Mouse (Mus musculus): ENCODE results near the gene Cttnbp2nl. TPM values are rescaled to one million over a fixed set of nuclear protein-coding genes. Genes with fewer than 3 reads are reported as not detected.

Gene Cttnbp2nl
- polyA plus RNA-seq, 1 experiment from 2014 or later: 25.8 TPM

DNA sequence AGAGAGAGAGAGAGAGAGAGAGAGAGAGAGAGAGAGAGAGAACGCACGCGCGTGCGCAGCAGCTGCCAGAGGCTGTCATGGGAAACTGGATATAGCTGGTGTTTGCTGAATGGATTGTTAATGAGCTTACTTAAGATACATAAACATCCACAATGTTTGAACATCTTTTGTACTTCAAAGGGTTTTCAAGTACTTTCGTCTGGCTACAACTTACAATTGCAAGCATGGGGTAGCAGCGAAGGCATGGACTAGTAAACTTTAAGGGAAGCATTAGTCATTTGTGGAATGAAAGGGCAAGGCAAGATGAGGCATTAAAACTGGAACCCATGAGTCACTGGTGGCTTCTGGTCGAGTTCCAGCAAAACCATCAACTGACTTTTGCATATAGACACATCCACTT is 52.4 kb downstream of the Cttnbp2nl start:
- ATAC-seq (ENCODE audit: insufficient read depth, low FRiP score): peak; percentile 54; the same call in 1 of the 2 replicates
- Histone ChIP-seq H3K9ac (ENCODE audit: low read length) (no peak overlapping the region), H3K27ac (ENCODE audit: low read length) (no peak overlapping the region), H3K27me3 (ENCODE audit: control insufficient read depth, insufficient read depth, low read length) (no peaks in the 10 kb centered on the region), H3K4me2 (ENCODE audit: low read depth, low read length) (no peak overlapping the region), H3K36me3 (ENCODE audit: control insufficient read depth, insufficient read depth, low read length) (peaks cover 15% of the 10 kb centered on the region), H3K9me3 (replicated peaks; ENCODE audit: control insufficient read depth, low read length) (no peaks in the 10 kb centered on the region), H3K4me3 (replicated peaks; ENCODE audit: low read length) (no peak overlapping the region), H3K4me1 (ENCODE audit: control insufficient read depth, insufficient read depth, low read length) (peaks cover 8% of the 10 kb centered on the region)
- WGBS: 39% methylated on average over 8 of the region's 8 CpGs

DNA sequence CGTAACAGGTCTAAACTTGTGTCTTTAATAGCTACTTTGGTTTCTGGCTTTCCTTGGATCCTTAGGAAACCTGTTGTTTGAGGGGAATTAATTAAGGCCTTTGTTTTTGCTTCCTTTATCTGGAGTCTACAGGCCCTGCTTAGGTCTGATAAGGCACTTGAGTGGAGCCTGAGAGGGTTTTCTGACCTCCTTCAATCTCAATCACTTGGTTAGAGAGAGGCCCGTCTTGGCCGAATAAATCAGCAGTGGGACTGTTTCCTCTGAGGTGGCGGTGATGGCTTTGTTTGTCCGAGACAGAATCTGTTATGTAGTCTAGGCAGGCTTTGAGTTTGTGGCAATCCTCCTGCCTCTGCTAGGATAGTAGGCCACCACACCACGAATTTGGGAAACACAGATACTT is 55.4 kb downstream of the Cttnbp2nl start:
- H3K9ac ChIP-seq (ENCODE audit: low read length): no peak overlapping the region
- no peaks in the 10 kb centered on the region for H3K36me3 ChIP-seq (ENCODE audit: control insufficient read depth, insufficient read depth, low read length)
- H3K9me3 ChIP-seq (replicated peaks; ENCODE audit: control insufficient read depth, low read length): no peaks in the 10 kb centered on the region
- no peak overlapping the region for H3K4me2 ChIP-seq (ENCODE audit: low read depth, low read length)
- H3K27ac ChIP-seq (ENCODE audit: low read length): no peak overlapping the region
- no peak overlapping the region for H3K4me3 ChIP-seq (replicated peaks; ENCODE audit: low read length)
- 40% methylated on average over 6 of the region's 6 CpGs for WGBS
- no peak for ATAC-seq (ENCODE audit: insufficient read depth, low FRiP score)
- no peaks in the 10 kb centered on the region for H3K27me3 ChIP-seq (ENCODE audit: control insufficient read depth, insufficient read depth, low read length)
- peaks cover 25% of the 10 kb centered on the region for H3K4me1 ChIP-seq (ENCODE audit: control insufficient read depth, insufficient read depth, low read length)

DNA sequence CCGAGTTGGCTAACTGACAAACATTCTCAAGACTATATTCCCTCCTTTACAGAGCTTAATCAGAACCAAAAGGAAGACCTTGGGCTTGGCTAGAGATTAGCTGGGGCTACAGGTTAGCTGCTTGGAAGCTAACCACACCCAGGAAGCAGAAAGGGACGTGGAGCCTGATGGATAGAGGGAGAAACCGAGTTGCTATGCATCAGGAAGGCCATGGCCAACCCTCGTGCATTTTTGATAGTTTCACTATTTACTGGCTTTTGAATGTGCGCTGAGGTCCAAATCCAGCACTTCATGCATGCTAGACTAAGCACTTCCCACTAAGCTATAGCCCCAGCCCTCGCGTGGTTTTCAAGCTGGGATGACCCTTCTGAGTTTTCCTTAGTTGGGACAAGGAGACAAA is 57.2 kb downstream of the Cttnbp2nl start:
- H3K4me2 ChIP-seq (ENCODE audit: low read depth, low read length): no peak overlapping the region
- no peak overlapping the region for H3K27ac ChIP-seq (ENCODE audit: low read length)
- H3K36me3 ChIP-seq (ENCODE audit: control insufficient read depth, insufficient read depth, low read length): no peaks in the 10 kb centered on the region
- WGBS: 83% methylated on average over 7 of the region's 7 CpGs
- H3K4me3 ChIP-seq (replicated peaks; ENCODE audit: low read length): no peak overlapping the region
- H3K9ac ChIP-seq (ENCODE audit: low read length): no peak overlapping the region
- H3K4me1 ChIP-seq (ENCODE audit: control insufficient read depth, insufficient read depth, low read length): peaks cover 20% of the 10 kb centered on the region
- no peaks in the 10 kb centered on the region for H3K9me3 ChIP-seq (replicated peaks; ENCODE audit: control insufficient read depth, low read length)
- no peaks in the 10 kb centered on the region for H3K27me3 ChIP-seq (ENCODE audit: control insufficient read depth, insufficient read depth, low read length)
- no peak for ATAC-seq (ENCODE audit: insufficient read depth, low FRiP score)

DNA sequence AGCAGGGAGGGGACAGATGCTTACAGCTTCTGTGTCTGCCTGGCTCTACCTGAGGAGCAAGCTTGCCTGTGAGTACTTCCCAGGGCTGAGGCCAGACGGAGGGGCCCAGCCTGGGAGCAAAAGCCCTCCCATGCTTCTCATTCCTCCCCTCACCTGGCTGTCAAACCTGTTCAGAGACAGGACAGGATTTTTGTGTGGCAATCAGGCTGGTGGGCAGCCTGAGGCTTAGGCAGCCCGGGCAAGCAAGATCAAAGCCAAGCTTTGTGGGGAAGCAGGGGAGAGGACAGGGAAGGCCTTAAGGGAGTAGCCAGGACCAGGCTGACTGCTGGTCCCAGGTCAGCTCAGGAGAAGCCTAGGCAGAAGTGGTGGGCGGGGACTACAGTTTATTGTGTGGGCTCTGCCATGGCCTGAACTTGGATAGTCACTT is 58.5 kb downstream of the Cttnbp2nl start:
- Histone ChIP-seq H3K9ac (ENCODE audit: low read length) (peak overlapping the region; percentile 58), H3K4me3 (replicated peaks; ENCODE audit: low read length) (no peak overlapping the region), H3K4me1 (ENCODE audit: control insufficient read depth, insufficient read depth, low read length) (peaks cover 19% of the 10 kb centered on the region), H3K9me3 (replicated peaks; ENCODE audit: control insufficient read depth, low read length) (no peaks in the 10 kb centered on the region), H3K36me3 (ENCODE audit: control insufficient read depth, insufficient read depth, low read length) (no peaks in the 10 kb centered on the region), H3K27ac (ENCODE audit: low read length) (peak overlapping the region; percentile 87), H3K27me3 (ENCODE audit: control insufficient read depth, insufficient read depth, low read length) (no peaks in the 10 kb centered on the region), H3K4me2 (ENCODE audit: low read depth, low read length) (no peak overlapping the region; the same call in 1 of the 2 replicates)
- WGBS: 36% methylated on average over 3 of the region's 3 CpGs
- peak; percentile 20 for ATAC-seq (ENCODE audit: insufficient read depth, low FRiP score)

DNA sequence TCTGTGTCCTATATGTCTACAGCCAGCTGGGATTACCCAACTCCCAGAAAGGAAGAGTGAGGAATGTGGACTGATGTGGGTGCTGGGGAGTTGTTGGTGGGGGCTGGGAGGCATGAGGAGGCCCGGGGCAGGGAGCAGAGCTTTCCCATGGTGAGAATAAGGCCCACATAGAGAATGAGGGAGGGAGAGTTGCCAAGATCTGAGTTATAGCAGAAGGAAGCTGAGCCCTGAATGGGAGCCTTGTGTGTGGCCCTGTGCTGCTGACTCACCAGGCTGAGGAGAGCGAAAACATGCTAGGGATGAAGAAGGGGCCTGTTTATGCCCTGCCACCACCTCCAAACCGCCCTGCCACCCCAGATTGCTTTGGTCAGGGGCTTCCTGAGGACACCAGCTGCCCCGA is 59.1 kb downstream of the Cttnbp2nl start:
- no peaks in the 10 kb centered on the region for H3K36me3 ChIP-seq (ENCODE audit: control insufficient read depth, insufficient read depth, low read length)
- H3K9me3 ChIP-seq (replicated peaks; ENCODE audit: control insufficient read depth, low read length): no peaks in the 10 kb centered on the region
- H3K4me1 ChIP-seq (ENCODE audit: control insufficient read depth, insufficient read depth, low read length): peaks cover 19% of the 10 kb centered on the region
- WGBS: 30% methylated on average over 4 of the region's 4 CpGs
- peak overlapping the region; percentile 58 for H3K9ac ChIP-seq (ENCODE audit: low read length)
- H3K27ac ChIP-seq (ENCODE audit: low read length): peak overlapping the region; percentile 87
- ATAC-seq (ENCODE audit: insufficient read depth, low FRiP score): peak; percentile 84; the same call in 1 of the 2 replicates
- H3K4me2 ChIP-seq (ENCODE audit: low read depth, low read length): peak overlapping the region; percentile 34; the same call in 1 of the 2 replicates
- H3K27me3 ChIP-seq (ENCODE audit: control insufficient read depth, insufficient read depth, low read length): no peaks in the 10 kb centered on the region
- no peak overlapping the region for H3K4me3 ChIP-seq (replicated peaks; ENCODE audit: low read length)

DNA sequence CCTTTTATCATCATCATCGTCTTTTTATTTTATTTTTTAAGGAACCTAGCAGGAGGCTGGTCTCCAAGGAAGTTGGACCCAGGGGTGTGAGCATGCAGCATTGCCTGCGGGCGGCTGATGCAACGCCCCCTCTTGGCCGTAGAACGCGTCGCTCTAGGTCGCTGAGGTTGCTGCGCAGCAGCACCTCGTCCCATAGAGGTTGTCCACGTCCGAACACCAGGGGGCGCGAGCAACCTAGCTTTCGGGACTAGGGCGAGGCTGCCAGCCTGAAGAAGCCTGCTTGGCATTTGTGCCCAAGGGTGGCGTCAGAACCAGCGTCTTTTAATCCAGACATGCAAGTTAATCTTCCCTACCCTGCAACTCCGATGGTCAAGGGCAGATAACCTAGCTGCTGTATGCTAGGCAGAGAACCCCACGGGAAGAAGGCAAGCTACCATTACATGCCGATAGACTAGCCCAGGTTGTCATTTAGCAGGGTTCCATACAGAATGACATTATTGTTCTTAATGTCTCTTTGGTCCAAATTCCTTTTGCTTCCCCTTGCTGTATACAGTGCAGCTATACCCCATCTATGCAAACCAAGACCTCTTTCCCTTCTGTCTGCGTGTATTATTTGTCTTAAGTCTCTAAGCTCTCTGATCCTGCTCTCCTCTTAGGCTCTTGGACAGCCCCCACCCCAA is 60.1 kb downstream of the Cttnbp2nl start:
- Histone ChIP-seq H3K36me3 (ENCODE audit: control insufficient read depth, insufficient read depth, low read length) (no peaks in the 10 kb centered on the region), H3K4me3 (replicated peaks; ENCODE audit: low read length) (no peak overlapping the region; the same call in 1 of the 2 replicates), H3K27me3 (ENCODE audit: control insufficient read depth, insufficient read depth, low read length) (no peaks in the 10 kb centered on the region), H3K27ac (ENCODE audit: low read length) (peak overlapping the region; percentile 14; the same call in 1 of the 2 replicates), H3K9ac (ENCODE audit: low read length) (no peak overlapping the region; the same call in 1 of the 2 replicates), H3K4me2 (ENCODE audit: low read depth, low read length) (peak overlapping the region; percentile 35), H3K4me1 (ENCODE audit: control insufficient read depth, insufficient read depth, low read length) (peaks cover 19% of the 10 kb centered on the region), H3K9me3 (replicated peaks; ENCODE audit: control insufficient read depth, low read length) (no peaks in the 10 kb centered on the region)
- peak; percentile 73 for ATAC-seq (ENCODE audit: insufficient read depth, low FRiP score)
- 9% methylated on average over 23 of the region's 23 CpGs for WGBS

DNA sequence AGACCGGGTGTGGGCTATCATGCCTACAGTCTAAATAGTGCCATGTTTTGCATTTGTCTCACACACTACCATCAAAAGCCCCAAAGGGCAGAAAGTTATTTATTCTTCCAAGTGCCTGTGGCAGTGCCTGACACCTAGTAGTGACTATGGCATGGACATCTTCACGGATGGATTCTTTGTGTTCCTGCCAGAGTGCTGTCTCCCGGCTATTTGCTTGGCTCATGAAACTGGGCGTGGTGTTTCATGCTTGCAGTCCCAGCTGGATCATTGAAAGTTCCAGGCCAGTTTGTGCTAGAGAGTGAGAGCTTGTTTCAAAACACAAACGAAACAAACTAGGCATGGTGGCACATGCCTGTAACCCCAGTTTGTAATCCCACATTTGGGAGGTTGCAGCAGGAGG is 61.2 kb downstream of the Cttnbp2nl start:
- Histone ChIP-seq H3K9ac (ENCODE audit: low read length) (no peak overlapping the region), H3K27me3 (ENCODE audit: control insufficient read depth, insufficient read depth, low read length) (no peaks in the 10 kb centered on the region), H3K27ac (ENCODE audit: low read length) (no peak overlapping the region), H3K9me3 (replicated peaks; ENCODE audit: control insufficient read depth, low read length) (no peaks in the 10 kb centered on the region), H3K4me2 (ENCODE audit: low read depth, low read length) (no peak overlapping the region), H3K4me1 (ENCODE audit: control insufficient read depth, insufficient read depth, low read length) (peaks cover 19% of the 10 kb centered on the region), H3K4me3 (replicated peaks; ENCODE audit: low read length) (no peak overlapping the region), H3K36me3 (ENCODE audit: control insufficient read depth, insufficient read depth, low read length) (no peaks in the 10 kb centered on the region)
- no peak for ATAC-seq (ENCODE audit: insufficient read depth, low FRiP score)
- 62% methylated on average over 5 of the region's 5 CpGs for WGBS

DNA sequence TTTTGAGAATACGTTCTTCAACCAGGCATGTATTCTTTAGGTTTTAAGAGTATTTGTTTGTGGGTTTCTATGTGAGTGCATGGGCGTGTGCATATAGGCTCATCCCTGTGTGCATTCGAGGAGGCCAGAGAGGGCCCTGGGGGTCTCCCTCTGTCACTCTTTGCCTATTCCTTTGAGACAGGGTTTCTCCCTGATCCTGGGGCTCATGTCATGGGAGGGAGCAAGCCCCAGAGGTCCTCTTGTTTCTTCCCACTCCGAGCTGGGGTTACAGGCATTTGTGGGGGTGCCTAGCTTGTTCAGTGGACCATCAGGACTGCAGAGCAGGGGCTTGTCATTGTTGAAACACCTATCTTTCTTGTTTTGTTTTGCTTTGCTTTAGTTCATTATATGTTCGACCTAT is 65.1 kb downstream of the Cttnbp2nl start:
- WGBS: 69% methylated on average over 5 of the region's 5 CpGs
- H3K27me3 ChIP-seq (ENCODE audit: control insufficient read depth, insufficient read depth, low read length): no peaks in the 10 kb centered on the region

DNA sequence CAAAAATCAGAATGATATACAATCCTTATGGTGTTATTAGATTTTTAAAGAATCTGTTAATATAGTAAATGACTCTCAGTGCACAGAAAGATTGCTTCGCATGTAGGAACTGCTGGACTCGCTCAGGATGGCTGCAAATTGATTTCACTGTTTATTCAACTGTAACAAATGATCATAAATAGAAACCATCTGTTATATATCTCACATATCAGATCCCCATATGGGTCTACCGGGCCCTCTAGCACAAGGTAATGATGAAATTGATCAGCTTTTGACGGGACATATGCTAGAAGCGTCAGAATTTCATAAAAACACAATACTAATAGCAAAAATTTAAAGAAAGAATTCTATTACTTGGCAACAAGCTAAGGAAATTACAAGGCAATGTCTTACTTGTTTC is 73.2 kb downstream of the Cttnbp2nl start:
- WGBS: 54% methylated on average over 5 of the region's 5 CpGs
- Histone ChIP-seq H3K27me3 (ENCODE audit: control insufficient read depth, insufficient read depth, low read length) (no peaks in the 10 kb centered on the region), H3K36me3 (ENCODE audit: control insufficient read depth, insufficient read depth, low read length) (no peaks in the 10 kb centered on the region)

More for the DNA sequence above, 65.1 kb downstream of the Cttnbp2nl start:
- Histone ChIP-seq H3K4me2 (ENCODE audit: low read depth, low read length) (no peak overlapping the region), H3K9me3 (replicated peaks; ENCODE audit: control insufficient read depth, low read length) (no peaks in the 10 kb centered on the region), H3K36me3 (ENCODE audit: control insufficient read depth, insufficient read depth, low read length) (no peaks in the 10 kb centered on the region), H3K9ac (ENCODE audit: low read length) (no peak overlapping the region), H3K27ac (ENCODE audit: low read length) (no peak overlapping the region), H3K4me3 (replicated peaks; ENCODE audit: low read length) (no peak overlapping the region), H3K4me1 (ENCODE audit: control insufficient read depth, insufficient read depth, low read length) (peaks cover 6% of the 10 kb centered on the region)
- no peak for ATAC-seq (ENCODE audit: insufficient read depth, low FRiP score)

More for the DNA sequence above, 73.2 kb downstream of the Cttnbp2nl start:
- Histone ChIP-seq H3K4me3 (replicated peaks; ENCODE audit: low read length) (no peak overlapping the region), H3K9me3 (replicated peaks; ENCODE audit: control insufficient read depth, low read length) (no peaks in the 10 kb centered on the region), H3K27ac (ENCODE audit: low read length) (no peak overlapping the region), H3K4me1 (ENCODE audit: control insufficient read depth, insufficient read depth, low read length) (no peaks in the 10 kb centered on the region), H3K9ac (ENCODE audit: low read length) (no peak overlapping the region), H3K4me2 (ENCODE audit: low read depth, low read length) (no peak overlapping the region)
- ATAC-seq (ENCODE audit: insufficient read depth, low FRiP score): no peak

Measured in stomach, embryonic 16.5 days (tissue).